Mouse (Mus musculus) lung, postnatal 0 days (tissue): ENCODE results near the gene Flrt1. TPM values are rescaled to one million over a fixed set of nuclear protein-coding genes. Genes with fewer than 3 reads are reported as not detected.

Source experiments
- ATAC-seq: fragments of 200-750 bp; cut with Nextera tagmentation; 2 replicates; pipeline ENCODE4 v1.8.0; 2017; ENCODE audit warnings: moderate library complexity
- DNase-seq: peaks from one replicate; pipeline ENCODE4 v3.0.0-alpha.2; 2016; ENCODE audit warnings: low spot score
- H3K27ac ChIP-seq: fragments of 300-500 bp; sonication (generic); 2 replicates; pipeline ENCODE4 v1.5.1; 2014; ENCODE audit warnings: antibody characterized with exemption, mild to moderate bottlenecking, low read length, mixed read lengths
- H3K27me3 ChIP-seq: fragments of 300-500 bp; sonication (generic); replicated peaks from 2 replicates; pipeline ENCODE4 v1.6.1; 2014; ENCODE audit warnings: low read length, mixed read lengths; ENCODE audit not compliant: insufficient read depth
- H3K36me3 ChIP-seq: fragments of 300-500 bp; sonication (generic); 2 replicates; pipeline ENCODE4 v1.6.1; 2014; ENCODE audit warnings: low read length, mixed read lengths; ENCODE audit not compliant: insufficient read depth
- H3K4me1 ChIP-seq: fragments of 300-500 bp; sonication (generic); 2 replicates; pipeline ENCODE4 v1.6.1; 2014; ENCODE audit warnings: antibody characterized with exemption, low read depth, low read length, mixed read lengths; ENCODE audit not compliant: insufficient read depth
- H3K4me2 ChIP-seq: fragments of 300-500 bp; sonication (generic); replicated peaks from 2 replicates; pipeline ENCODE4 v1.6.1; 2014; ENCODE audit warnings: low read depth, mild to moderate bottlenecking, low read length, moderate library complexity, mixed read lengths
- H3K4me3 ChIP-seq: fragments of 300-500 bp; sonication (generic); 2 replicates; pipeline ENCODE4 v1.5.1; 2014; ENCODE audit warnings: low read depth, low read length
- H3K9ac ChIP-seq: fragments of 300-500 bp; sonication (generic); replicated peaks from 2 replicates; pipeline ENCODE4 v1.6.1; 2014; ENCODE audit warnings: low read depth, mild to moderate bottlenecking
- H3K9me3 ChIP-seq: fragments of 300-500 bp; sonication (generic); 2 replicates; pipeline ENCODE4 v1.6.1; 2016; ENCODE audit warnings: low read length, mixed read lengths
- CTCF ChIP-seq: IDR thresholded peaks from 2 replicates; pipeline ENCODE4 v1.5.1; 2016; ENCODE audit warnings: antibody characterized with exemption, mild to moderate bottlenecking
- EP300 ChIP-seq: IDR thresholded peaks from 2 replicates; pipeline ENCODE4 v1.6.1; 2016; ENCODE audit warnings: antibody characterized with exemption, mild to moderate bottlenecking, control low read depth
- WGBS: fragments of 180-500 bp; shearing (Covaris S2); extraction: QIAGEN DNeasy Blood & Tissue Kit; methylation state at CpG from one replicate; pipeline ENCODE4 v1.1.7; 2014; 5-methylcytosine and 5-hydroxymethylcytosine counted together
- polyA plus RNA-seq: library from polyadenylated mRNA; unstranded; fragments of >200 nt; fragmentation: Nextera tagmentation; extraction: Ambion mirVana; gene quantifications from 2 replicates; pipeline ENCODE4 v1.2.1, GENCODE M21; 2015

Flrt1 gene
- polyA plus RNA-seq, 1 experiment from 2014 or later: 0.17 TPM

- H3K9ac ChIP-seq: no peak overlapping the region
- no peak for DNase-seq
- no peak overlapping the region for H3K27ac ChIP-seq
These were observed 11.6 kb upstream of the Flrt1 start for GRCm38 (mm10) chr19:7117141-7117540.

GRCm38 (mm10) chr19:7116038-7116731, 10.7 kb upstream of the Flrt1 start:
- no peak overlapping the region for H3K4me3 ChIP-seq
- H3K4me2 ChIP-seq: no peak overlapping the region
- H3K4me1 ChIP-seq: peaks cover 5% of the 10 kb centered on the region; the same call in 1 of the 2 replicates
- ATAC-seq (no peak), DNase-seq (no peak)
- no peaks in the 10 kb centered on the region for H3K36me3 ChIP-seq
- no peak for TF ChIP-seq CTCF
- no peak for TF ChIP-seq EP300
- no peak overlapping the region for H3K9ac ChIP-seq
- no peaks in the 10 kb centered on the region for H3K9me3 ChIP-seq
- WGBS: 84% methylated on average over 4 of the region's 4 CpGs
- H3K27me3 ChIP-seq: no peaks in the 10 kb centered on the region
- no peak overlapping the region for H3K27ac ChIP-seq

More at GRCm38 (mm10) chr19:7117141-7117540, 11.6 kb upstream of the Flrt1 start:
- no peak for ATAC-seq
- Histone ChIP-seq H3K36me3 (no peaks in the 10 kb centered on the region), H3K4me1 (peaks cover 5% of the 10 kb centered on the region), H3K27me3 (no peaks in the 10 kb centered on the region), H3K4me3 (no peak overlapping the region), H3K4me2 (no peak overlapping the region), H3K9me3 (no peaks in the 10 kb centered on the region)
- TF ChIP-seq EP300: no peak
- TF ChIP-seq CTCF: no peak
- WGBS: 48% methylated on average over 4 of the region's 4 CpGs

- 43% methylated on average over 13 of the region's 14 CpGs for WGBS
- no peaks in the 10 kb centered on the region for H3K27me3 ChIP-seq
- H3K4me1 ChIP-seq: peaks cover 5% of the 10 kb centered on the region; the same call in 1 of the 2 replicates
These were observed 8.0 kb upstream of the Flrt1 start for GRCm38 (mm10) chr19:7113574-7113973.

GRCm38 (mm10) chr19:7112628-7113027, 7.1 kb upstream of the Flrt1 start:
- H3K27me3 ChIP-seq: no peaks in the 10 kb centered on the region
- no peaks in the 10 kb centered on the region for H3K9me3 ChIP-seq
- H3K36me3 ChIP-seq: no peaks in the 10 kb centered on the region
- no peak overlapping the region for H3K27ac ChIP-seq
- H3K4me3 ChIP-seq: no peak overlapping the region
- peaks cover 8% of the 10 kb centered on the region; the same call in 1 of the 2 replicates for H3K4me1 ChIP-seq
- TF ChIP-seq CTCF (no peak), EP300 (no peak)
- WGBS: 63% methylated on average over 3 of the region's 3 CpGs
- DNase-seq (no peak), ATAC-seq (no peak)
- no peak overlapping the region for H3K4me2 ChIP-seq
- H3K9ac ChIP-seq: no peak overlapping the region

More at GRCm38 (mm10) chr19:7113574-7113973, 8.0 kb upstream of the Flrt1 start:
- Histone ChIP-seq H3K9me3 (no peaks in the 10 kb centered on the region), H3K27ac (no peak overlapping the region), H3K4me2 (no peak overlapping the region), H3K9ac (0 out of 2 replicates have a peak overlapping the region, but pooled peaks have one; percentile 8), H3K36me3 (no peaks in the 10 kb centered on the region), H3K4me3 (no peak overlapping the region)
- no peak for TF ChIP-seq CTCF
- no peak for TF ChIP-seq EP300
- no peak for ATAC-seq
- DNase-seq: no peak

GRCm38 (mm10) chr19:7111710-7112109, 6.2 kb upstream of the Flrt1 start:
- H3K4me2 ChIP-seq: no peak overlapping the region
- H3K9ac ChIP-seq: no peak overlapping the region
- DNase-seq (no peak), ATAC-seq (no peak)
- no peak overlapping the region for H3K4me3 ChIP-seq
- no peak overlapping the region for H3K27ac ChIP-seq
- no peaks in the 10 kb centered on the region for H3K36me3 ChIP-seq
- H3K4me1 ChIP-seq: peaks cover 8% of the 10 kb centered on the region; the same call in 1 of the 2 replicates
- no peak for TF ChIP-seq EP300
- no peak for TF ChIP-seq CTCF
- no peaks in the 10 kb centered on the region for H3K9me3 ChIP-seq
- no peaks in the 10 kb centered on the region for H3K27me3 ChIP-seq
- whole genome bisulfite sequencing: 83% methylated on average over 3 of the region's 4 CpGs

- no peak for ATAC-seq
- DNase-seq: no peak
- Histone ChIP-seq H3K27ac (no peak overlapping the region), H3K9me3 (no peaks in the 10 kb centered on the region), H3K4me3 (no peak overlapping the region), H3K4me2 (no peak overlapping the region), H3K9ac (no peak overlapping the region), H3K27me3 (no peaks in the 10 kb centered on the region), H3K4me1 (peaks cover 8% of the 10 kb centered on the region; the same call in 1 of the 2 replicates), H3K36me3 (no peaks in the 10 kb centered on the region)
- TF ChIP-seq CTCF (no peak), EP300 (no peak)
- WGBS: 84% methylated on average over 6 of the region's 6 CpGs
These were observed 5.8 kb upstream of the Flrt1 start for GRCm38 (mm10) chr19:7111309-7111708.
